Mouse (Mus musculus) olfactory bulb, adult 2 months (tissue): ENCODE data around the gene Wnt4.

Source experiments
- CTCF ChIP-seq: fragments of 200-500 bp; IDR thresholded peaks from 2 replicates; pipeline ENCODE4 v1.5.1; 2012; ENCODE audit warnings: low read depth, mild to moderate bottlenecking, low read length, moderate library complexity; ENCODE audit not compliant: insufficient read depth
- POLR2A ChIP-seq: fragments of 200-500 bp; IDR thresholded peaks from 2 replicates; pipeline ENCODE4 v1.6.1; 2012; ENCODE audit warnings: mild to moderate bottlenecking, low read depth, low read length, moderate library complexity; ENCODE audit not compliant: insufficient read depth

DNA sequence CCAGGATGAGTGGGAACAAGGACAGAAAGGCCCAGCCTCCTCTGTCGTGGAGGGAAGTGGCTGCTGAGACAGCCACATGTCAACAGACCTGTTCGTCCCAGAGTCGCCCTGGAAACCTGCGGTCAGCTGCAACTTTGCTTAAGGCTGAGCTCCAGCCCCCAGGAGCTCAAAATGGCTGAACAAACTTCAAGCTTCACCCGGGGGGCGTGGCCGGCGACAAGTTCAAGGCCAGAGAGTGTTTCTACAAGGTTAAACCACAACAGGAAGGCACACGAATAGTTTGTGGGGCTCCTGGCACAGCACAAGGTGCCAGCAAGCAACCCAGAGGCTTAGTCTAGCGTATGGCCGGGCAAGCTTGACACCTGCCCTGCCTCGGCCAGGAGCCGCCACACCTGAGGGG lies 13.2 kb upstream of the Wnt4 start:
- TF ChIP-seq POLR2A (no peak), CTCF (no peak)
